Mouse (Mus musculus) embryonic facial prominence, embryonic 13.5 days (tissue): ENCODE data around the gene Ecpas. TPM values are rescaled to one million over a fixed set of nuclear protein-coding genes. Genes with fewer than 3 reads are reported as not detected.

Experiments used
- ATAC-seq: fragments of 200-750 bp; cut with Nextera tagmentation; 2 replicates; pipeline ENCODE4 v1.8.0; 2017; ENCODE audit warnings: low read depth; ENCODE audit not compliant: insufficient number of reproducible peaks, insufficient read depth, low FRiP score, low TSS enrichment
- H3K27ac ChIP-seq: fragments of 300-500 bp; sonication (generic); 2 replicates; pipeline ENCODE4 v1.5.1; 2015; ENCODE audit warnings: moderate library complexity, mild to moderate bottlenecking, inconsistent platforms
- H3K27me3 ChIP-seq: fragments of 300-500 bp; sonication (generic); 2 replicates; pipeline ENCODE4 v1.6.1; 2015; ENCODE audit warnings: mild to moderate bottlenecking, inconsistent platforms
- H3K36me3 ChIP-seq: fragments of 300-500 bp; sonication (generic); 2 replicates; pipeline ENCODE4 v1.6.1; 2015; ENCODE audit warnings: mild to moderate bottlenecking, inconsistent platforms
- H3K4me1 ChIP-seq: fragments of 300-500 bp; sonication (generic); 2 replicates; pipeline ENCODE4 v1.6.1; 2015; ENCODE audit warnings: inconsistent platforms
- H3K4me2 ChIP-seq: fragments of 300-500 bp; sonication (generic); 2 replicates; pipeline ENCODE4 v1.6.1; 2015; ENCODE audit warnings: moderate library complexity, mild to moderate bottlenecking, inconsistent platforms
- H3K4me3 ChIP-seq: fragments of 300-500 bp; sonication (generic); 2 replicates; pipeline ENCODE4 v1.5.1; 2015; ENCODE audit warnings: mild to moderate bottlenecking, inconsistent platforms
- H3K9ac ChIP-seq: fragments of 300-500 bp; sonication (generic); 2 replicates; pipeline ENCODE4 v1.6.1; 2015; ENCODE audit warnings: mild to moderate bottlenecking, inconsistent platforms
- H3K9me3 ChIP-seq: fragments of 300-500 bp; sonication (generic); 2 replicates; pipeline ENCODE4 v1.6.1; 2016; ENCODE audit warnings: inconsistent platforms
- WGBS: fragments of 180-500 bp; shearing (Covaris S2); methylation state at CpG from one replicate; pipeline ENCODE4 v1.1.7; 2015; ENCODE audit warnings: mixed read lengths; 5-methylcytosine and 5-hydroxymethylcytosine counted together
- polyA plus RNA-seq: library from polyadenylated mRNA; unstranded; fragments of >200 nt; fragmentation: Nextera tagmentation; extraction: Ambion mirVana; gene quantifications from 2 replicates; pipeline ENCODE4 v1.2.1, GENCODE M21; 2015

The Ecpas gene
- polyA plus RNA-seq, 1 experiment from 2014 or later = 33.6 TPM

GRCm38 (mm10) chr4:58910175-58911068, 2.1 kb downstream of the Ecpas start:
- no peak for ATAC-seq

GRCm38 (mm10) chr4:58907453-58907852, 5.1 kb downstream of the Ecpas start:
- WGBS = 84% methylated on average over 1 of the region's 1 CpGs
- no peak for ATAC-seq
- Histone ChIP-seq H3K4me1 (peaks cover 9% of the 10 kb centered on the region), H3K27me3 (no peaks in the 10 kb centered on the region), H3K4me2 (no peak overlapping the region), H3K27ac (no peak overlapping the region), H3K36me3 (no peaks in the 10 kb centered on the region), H3K9me3 (no peaks in the 10 kb centered on the region), H3K4me3 (no peak overlapping the region), H3K9ac (no peak overlapping the region)

More at GRCm38 (mm10) chr4:58910175-58911068, 2.1 kb downstream of the Ecpas start:
- H3K4me1 ChIP-seq = peaks cover 14% of the 10 kb centered on the region
- no peaks in the 10 kb centered on the region for H3K9me3 ChIP-seq
- peak overlapping the region; percentile 89 for H3K4me3 ChIP-seq
- H3K27ac ChIP-seq = no peak overlapping the region; the same call in 1 of the 2 replicates
- H3K36me3 ChIP-seq = no peaks in the 10 kb centered on the region
- H3K27me3 ChIP-seq = no peaks in the 10 kb centered on the region
- WGBS = 27% methylated on average over 16 of the region's 16 CpGs
- peak overlapping the region; percentile 94 for H3K9ac ChIP-seq
- H3K4me2 ChIP-seq = peak overlapping the region; percentile 68

- H3K4me2 ChIP-seq = no peak overlapping the region
- H3K36me3 ChIP-seq = no peaks in the 10 kb centered on the region
- ATAC-seq = no peak
- no peaks in the 10 kb centered on the region for H3K27me3 ChIP-seq
- no peaks in the 10 kb centered on the region for H3K4me1 ChIP-seq
- no peak overlapping the region for H3K27ac ChIP-seq
- H3K9ac ChIP-seq = no peak overlapping the region
- no peaks in the 10 kb centered on the region for H3K9me3 ChIP-seq
- no peak overlapping the region for H3K4me3 ChIP-seq
These were observed 14.2 kb downstream of the Ecpas start for GRCm38 (mm10) chr4:58898318-58898717.

GRCm38 (mm10) chr4:58897436-58897835, 15.1 kb downstream of the Ecpas start:
- Histone ChIP-seq H3K27ac (no peak overlapping the region), H3K9me3 (no peaks in the 10 kb centered on the region), H3K36me3 (no peaks in the 10 kb centered on the region), H3K4me3 (no peak overlapping the region), H3K4me1 (no peaks in the 10 kb centered on the region), H3K9ac (no peak overlapping the region), H3K27me3 (no peaks in the 10 kb centered on the region), H3K4me2 (no peak overlapping the region)
- 74% methylated on average over 4 of the region's 4 CpGs for WGBS
- no peak for ATAC-seq

- H3K4me1 ChIP-seq = no peaks in the 10 kb centered on the region
- WGBS = 82% methylated on average over 7 of the region's 7 CpGs
- H3K36me3 ChIP-seq = no peaks in the 10 kb centered on the region
- no peaks in the 10 kb centered on the region for H3K9me3 ChIP-seq
- no peak overlapping the region for H3K4me2 ChIP-seq
- H3K27me3 ChIP-seq = no peaks in the 10 kb centered on the region
- no peak overlapping the region for H3K4me3 ChIP-seq
- ATAC-seq = no peak
- H3K9ac ChIP-seq = no peak overlapping the region
- H3K27ac ChIP-seq = no peak overlapping the region
These were observed 18.1 kb downstream of the Ecpas start for GRCm38 (mm10) chr4:58894399-58894798.

- Histone ChIP-seq H3K4me2 (no peak overlapping the region), H3K27me3 (no peaks in the 10 kb centered on the region), H3K36me3 (no peaks in the 10 kb centered on the region), H3K9me3 (no peaks in the 10 kb centered on the region), H3K4me3 (no peak overlapping the region), H3K9ac (no peak overlapping the region), H3K27ac (no peak overlapping the region), H3K4me1 (no peaks in the 10 kb centered on the region)
- 90% methylated on average over 4 of the region's 4 CpGs for WGBS
- no peak for ATAC-seq
These were observed 22.3 kb downstream of the Ecpas start for GRCm38 (mm10) chr4:58890035-58890782.

- Histone ChIP-seq H3K4me2 (no peak overlapping the region), H3K36me3 (no peaks in the 10 kb centered on the region), H3K27ac (no peak overlapping the region), H3K9me3 (no peaks in the 10 kb centered on the region), H3K27me3 (no peaks in the 10 kb centered on the region), H3K9ac (no peak overlapping the region), H3K4me3 (no peak overlapping the region), H3K4me1 (no peaks in the 10 kb centered on the region)
- WGBS = 86% methylated on average over 1 of the region's 1 CpGs
- no peak for ATAC-seq
These were observed 24.0 kb downstream of the Ecpas start for GRCm38 (mm10) chr4:58888568-58888967.

- Histone ChIP-seq H3K4me3 (no peak overlapping the region), H3K4me1 (no peaks in the 10 kb centered on the region), H3K27me3 (no peaks in the 10 kb centered on the region), H3K36me3 (no peaks in the 10 kb centered on the region), H3K4me2 (no peak overlapping the region), H3K9ac (no peak overlapping the region), H3K9me3 (no peaks in the 10 kb centered on the region), H3K27ac (no peak overlapping the region)
- WGBS = 88% methylated on average over 3 of the region's 3 CpGs
- no peak for ATAC-seq
These were observed 24.9 kb downstream of the Ecpas start for GRCm38 (mm10) chr4:58887626-58888025.

GRCm38 (mm10) chr4:58886778-58887177, 25.8 kb downstream of the Ecpas start:
- ATAC-seq = no peak
- no peak overlapping the region for H3K4me3 ChIP-seq
- no peak overlapping the region for H3K27ac ChIP-seq
- peaks cover 2% of the 10 kb centered on the region; the same call in 1 of the 2 replicates for H3K36me3 ChIP-seq
- WGBS = 87% methylated on average over 3 of the region's 3 CpGs
- H3K9me3 ChIP-seq = no peaks in the 10 kb centered on the region
- H3K4me2 ChIP-seq = no peak overlapping the region
- no peaks in the 10 kb centered on the region for H3K4me1 ChIP-seq
- no peak overlapping the region for H3K9ac ChIP-seq
- no peaks in the 10 kb centered on the region for H3K27me3 ChIP-seq

GRCm38 (mm10) chr4:58885341-58885740, 27.2 kb downstream of the Ecpas start:
- no peak for ATAC-seq
- Histone ChIP-seq H3K27me3 (no peaks in the 10 kb centered on the region), H3K4me3 (no peak overlapping the region), H3K9me3 (no peaks in the 10 kb centered on the region), H3K9ac (no peak overlapping the region), H3K36me3 (peaks cover 4% of the 10 kb centered on the region; the same call in 1 of the 2 replicates), H3K4me2 (no peak overlapping the region), H3K4me1 (no peaks in the 10 kb centered on the region), H3K27ac (no peak overlapping the region)
- WGBS = 80% methylated on average over 5 of the region's 5 CpGs

- Histone ChIP-seq H3K4me3 (no peak overlapping the region), H3K4me2 (no peak overlapping the region)
- WGBS = 70% methylated on average over 2 of the region's 2 CpGs
These were observed 28.7 kb downstream of the Ecpas start for GRCm38 (mm10) chr4:58883841-58884240.

GRCm38 (mm10) chr4:58874373-58874772, 38.2 kb downstream of the Ecpas start:
- Histone ChIP-seq H3K27me3 (no peaks in the 10 kb centered on the region), H3K4me3 (no peak overlapping the region), H3K4me1 (no peaks in the 10 kb centered on the region), H3K4me2 (no peak overlapping the region), H3K36me3 (peaks cover 28% of the 10 kb centered on the region), H3K27ac (no peak overlapping the region), H3K9me3 (no peaks in the 10 kb centered on the region), H3K9ac (no peak overlapping the region)
- 90% methylated on average over 4 of the region's 4 CpGs for WGBS
- ATAC-seq = no peak

More at GRCm38 (mm10) chr4:58883841-58884240, 28.7 kb downstream of the Ecpas start:
- Histone ChIP-seq H3K9me3 (no peaks in the 10 kb centered on the region), H3K4me1 (no peaks in the 10 kb centered on the region), H3K36me3 (peaks cover 4% of the 10 kb centered on the region; the same call in 1 of the 2 replicates), H3K27ac (no peak overlapping the region), H3K9ac (no peak overlapping the region), H3K27me3 (no peaks in the 10 kb centered on the region)
- no peak for ATAC-seq
